Mouse (Mus musculus): Measurements from ENCODE around the gene Wdr5. TPM values are rescaled to one million over a fixed set of nuclear protein-coding genes. Genes with fewer than 3 reads are reported as not detected.

The Wdr5 gene
- polyA plus RNA-seq, 1 experiment from 2014 or later = 49.2 TPM

DNA sequence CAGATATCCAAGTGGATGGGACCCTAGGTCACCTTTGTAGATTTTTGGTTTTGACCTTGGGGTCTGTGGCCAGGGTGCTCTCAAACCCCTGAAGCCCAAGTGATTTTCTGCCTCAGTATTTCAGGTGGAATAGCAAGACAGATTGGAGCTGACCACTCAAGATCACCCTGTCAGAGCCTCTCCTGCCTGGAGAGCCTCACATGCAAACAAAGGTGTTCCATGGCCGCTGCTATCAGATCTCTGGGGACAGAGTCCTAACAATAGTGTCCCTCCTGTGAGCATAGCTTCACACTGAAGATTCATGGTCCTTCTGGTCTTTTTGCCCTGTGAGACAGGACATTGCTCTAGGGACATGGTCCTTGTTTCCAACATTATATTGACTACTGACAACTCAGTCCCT, 46.2 kb downstream of the Wdr5 start:
- WGBS = 61% methylated on average over 1 of the region's 1 CpGs
- Histone ChIP-seq H3K4me3 (replicated peaks) (no peak overlapping the region), H3K36me3 (no peaks in the 10 kb centered on the region), H3K9me3 (no peaks in the 10 kb centered on the region), H3K4me1 (peaks cover 6% of the 10 kb centered on the region; the same call in 1 of the 2 replicates), H3K27ac (no peak overlapping the region), H3K9ac (no peak overlapping the region), H3K4me2 (no peak overlapping the region), H3K27me3 (replicated peaks) (no peaks in the 10 kb centered on the region)
- no peak for ATAC-seq (ENCODE audit: insufficient read depth, low FRiP score, low read depth)

DNA sequence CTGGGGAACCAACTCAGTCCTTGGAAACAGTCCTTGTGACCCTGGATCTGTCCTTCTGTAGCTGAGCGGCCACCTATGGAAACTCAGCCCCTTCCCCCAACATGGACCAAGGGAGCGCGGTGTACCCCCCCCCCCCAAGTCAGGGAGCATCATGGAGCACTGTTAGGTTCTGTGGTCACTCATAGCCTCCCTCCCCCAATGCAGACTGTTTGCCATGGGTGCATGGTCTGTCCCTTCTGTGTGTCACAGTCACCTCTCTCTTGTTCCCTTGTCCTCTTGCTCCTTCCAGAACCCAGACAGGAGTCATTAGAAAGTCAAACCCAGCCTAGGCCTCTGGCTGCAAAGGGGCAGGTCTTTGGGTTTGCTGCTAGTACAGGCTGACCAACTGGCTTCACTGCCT, 46.9 kb downstream of the Wdr5 start:
- Histone ChIP-seq H3K4me1 (peaks cover 6% of the 10 kb centered on the region; the same call in 1 of the 2 replicates), H3K4me2 (no peak overlapping the region)
- ATAC-seq (ENCODE audit: insufficient read depth, low FRiP score, low read depth) = no peak

DNA sequence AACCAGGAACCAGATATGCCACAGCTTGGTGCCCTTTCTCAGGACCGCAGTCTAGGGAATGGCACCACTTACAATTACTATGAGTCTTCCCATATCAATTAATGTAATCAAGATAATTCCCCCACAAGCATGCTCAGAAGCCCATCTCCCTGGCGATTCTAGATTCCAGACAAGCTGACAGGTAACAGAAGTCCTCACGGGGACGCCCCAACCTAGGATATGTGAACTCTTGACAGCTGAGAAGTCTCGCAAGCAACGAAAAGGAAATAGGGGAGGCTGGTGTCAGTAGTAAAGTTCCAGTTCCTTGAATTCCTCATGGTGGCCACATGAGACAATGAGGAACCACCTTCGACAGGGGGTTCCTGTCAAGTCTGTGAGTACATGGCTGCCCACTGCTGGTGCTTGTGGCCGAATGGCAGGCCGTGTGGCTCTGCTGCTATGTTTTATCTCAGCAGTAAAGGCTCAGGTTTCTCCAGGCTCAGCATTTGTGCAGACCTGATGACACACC, 48.7 kb downstream of the Wdr5 start:
- Histone ChIP-seq H3K9ac (no peak overlapping the region), H3K4me2 (no peak overlapping the region), H3K27ac (no peak overlapping the region), H3K4me1 (peaks cover 8% of the 10 kb centered on the region; the same call in 1 of the 2 replicates), H3K4me3 (replicated peaks) (no peak overlapping the region), H3K9me3 (no peaks in the 10 kb centered on the region), H3K36me3 (no peaks in the 10 kb centered on the region), H3K27me3 (replicated peaks) (no peaks in the 10 kb centered on the region)
- 69% methylated on average over 9 of the region's 9 CpGs for WGBS
- no peak for ATAC-seq (ENCODE audit: insufficient read depth, low FRiP score, low read depth)

More for the DNA sequence above, 46.9 kb downstream of the Wdr5 start:
- H3K4me3 ChIP-seq (replicated peaks) = no peak overlapping the region
- 94% methylated on average over 3 of the region's 3 CpGs for WGBS
- H3K27me3 ChIP-seq (replicated peaks) = no peaks in the 10 kb centered on the region
- H3K27ac ChIP-seq = no peak overlapping the region
- H3K9ac ChIP-seq = no peak overlapping the region
- H3K36me3 ChIP-seq = no peaks in the 10 kb centered on the region
- H3K9me3 ChIP-seq = no peaks in the 10 kb centered on the region

DNA sequence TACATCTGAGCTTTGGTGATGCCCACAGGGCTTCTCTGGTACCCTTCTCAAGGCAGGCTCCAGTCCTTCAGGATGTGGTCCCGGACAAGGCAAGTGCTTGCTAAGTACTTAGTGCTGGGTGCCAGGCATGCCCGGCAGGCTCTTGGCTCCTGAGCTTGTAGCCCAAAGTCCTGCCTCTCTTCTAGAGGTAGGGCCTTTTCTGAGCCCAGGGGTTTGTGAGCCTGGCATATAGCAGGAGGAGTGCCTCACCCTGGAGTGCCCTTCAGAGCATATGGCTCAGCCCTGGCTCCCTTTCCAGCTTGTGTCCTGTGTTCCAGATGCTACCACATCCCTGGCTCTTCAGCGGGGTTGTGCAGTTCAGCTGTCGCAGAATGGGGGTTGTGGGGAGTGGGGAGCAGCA, 49.7 kb downstream of the Wdr5 start:
- Histone ChIP-seq H3K27ac (no peak overlapping the region), H3K4me2 (no peak overlapping the region), H3K9ac (no peak overlapping the region), H3K4me3 (replicated peaks) (no peak overlapping the region), H3K4me1 (peaks cover 12% of the 10 kb centered on the region; the same call in 1 of the 2 replicates), H3K9me3 (no peaks in the 10 kb centered on the region), H3K27me3 (replicated peaks) (no peaks in the 10 kb centered on the region), H3K36me3 (no peaks in the 10 kb centered on the region)
- 89% methylated on average over 4 of the region's 4 CpGs for WGBS
- no peak for ATAC-seq (ENCODE audit: insufficient read depth, low FRiP score, low read depth)

DNA sequence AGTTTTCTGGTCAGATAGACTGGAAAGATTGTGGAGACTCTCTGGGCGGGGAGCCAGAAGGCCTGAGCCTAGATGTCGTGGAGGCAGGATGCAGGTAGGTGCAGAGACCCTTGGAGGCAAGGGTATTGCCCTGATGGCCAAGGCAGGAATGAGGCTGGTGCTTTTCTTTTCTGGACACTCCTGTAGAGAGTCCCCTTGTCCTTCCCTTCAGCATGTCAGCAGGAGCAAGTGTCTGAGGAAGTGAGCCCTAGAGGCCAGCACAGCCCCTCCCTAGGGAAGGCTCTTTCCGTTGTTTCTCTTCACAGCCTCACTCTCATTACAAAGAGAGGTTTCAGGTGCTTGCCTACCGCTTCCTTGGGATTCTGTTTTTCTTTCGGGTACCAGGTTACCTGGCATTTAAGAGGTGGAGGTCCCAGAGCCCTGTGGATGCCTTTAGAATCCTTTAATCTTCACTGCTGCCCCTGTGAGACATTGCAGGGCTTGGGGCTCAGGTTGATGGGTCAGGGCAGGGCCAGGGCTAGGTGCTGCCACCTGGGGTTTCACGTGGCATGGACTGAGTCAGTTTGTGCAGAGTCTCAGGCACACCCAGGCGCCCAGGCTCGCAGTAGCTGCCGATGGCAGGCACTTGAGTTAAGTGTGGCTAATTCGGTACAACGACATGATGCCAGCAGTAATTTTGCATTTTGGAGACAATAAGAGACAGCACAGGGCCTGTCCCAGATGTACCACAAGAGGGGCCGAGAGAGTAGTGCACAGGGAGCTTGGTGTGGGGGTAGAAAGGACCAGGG, 50.6 kb downstream of the Wdr5 start:
- Histone ChIP-seq H3K4me1 (peaks cover 9% of the 10 kb centered on the region; the same call in 1 of the 2 replicates), H3K4me2 (no peak overlapping the region), H3K9me3 (no peaks in the 10 kb centered on the region), H3K27me3 (replicated peaks) (no peaks in the 10 kb centered on the region), H3K4me3 (replicated peaks) (no peak overlapping the region), H3K36me3 (no peaks in the 10 kb centered on the region), H3K9ac (no peak overlapping the region), H3K27ac (no peak overlapping the region)
- no peak for ATAC-seq (ENCODE audit: insufficient read depth, low FRiP score, low read depth)
- 69% methylated on average over 12 of the region's 12 CpGs for WGBS

DNA sequence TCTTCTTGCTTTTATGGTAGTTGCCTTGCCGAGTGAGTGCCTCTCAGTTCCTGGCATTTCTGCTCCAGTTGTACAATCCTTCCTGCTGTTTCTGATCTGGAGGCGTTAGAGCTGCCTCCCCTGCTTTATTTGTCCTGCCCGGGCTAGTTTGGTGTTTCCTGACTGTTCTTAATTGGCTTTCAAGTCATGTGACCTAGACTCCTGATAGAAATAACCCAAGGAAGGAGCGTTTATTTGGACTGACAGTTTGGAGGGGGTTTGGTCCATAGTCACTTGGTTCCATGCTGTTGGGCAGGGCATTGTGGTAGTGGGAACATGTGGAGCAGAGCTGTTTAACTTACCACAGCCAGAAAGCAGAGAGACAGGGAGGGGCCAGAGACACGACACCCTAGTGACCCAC, 55.9 kb downstream of the Wdr5 start:
- Histone ChIP-seq H3K9me3 (no peaks in the 10 kb centered on the region), H3K36me3 (no peaks in the 10 kb centered on the region), H3K9ac (no peak overlapping the region), H3K4me1 (peaks cover 18% of the 10 kb centered on the region), H3K27me3 (replicated peaks) (no peaks in the 10 kb centered on the region), H3K4me3 (replicated peaks) (no peak overlapping the region), H3K27ac (no peak overlapping the region), H3K4me2 (no peak overlapping the region)
- WGBS = 62% methylated on average over 5 of the region's 5 CpGs
- no peak for ATAC-seq (ENCODE audit: insufficient read depth, low FRiP score, low read depth)

DNA sequence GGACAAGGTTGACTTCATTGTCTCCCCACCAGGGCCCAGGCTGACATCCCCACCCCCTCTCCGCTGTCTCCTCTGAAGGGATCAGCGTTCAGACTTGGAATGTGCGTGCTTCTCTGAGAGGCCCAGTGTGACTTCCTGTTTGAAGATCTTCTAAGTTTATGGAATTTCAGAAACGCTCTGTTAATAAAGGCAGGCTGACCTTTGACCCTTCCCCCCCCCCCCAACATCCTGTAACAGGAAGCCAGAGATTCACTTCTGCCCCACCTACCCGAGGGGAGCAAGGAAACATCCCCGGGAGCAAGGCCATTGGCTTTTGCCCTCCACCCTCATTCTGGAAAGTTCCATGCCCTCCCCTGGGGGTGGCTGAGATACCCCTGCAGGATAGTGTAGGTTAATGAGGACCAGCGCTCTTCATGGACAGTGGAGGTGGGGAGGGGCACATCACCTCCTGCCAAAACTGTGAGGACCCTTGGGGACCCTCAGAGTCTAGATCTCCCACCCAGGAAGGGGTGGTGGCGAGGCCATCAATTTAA, 57.4 kb downstream of the Wdr5 start:
- no peak overlapping the region for H3K4me3 ChIP-seq (replicated peaks)
- peaks cover 18% of the 10 kb centered on the region for H3K4me1 ChIP-seq
- no peaks in the 10 kb centered on the region for H3K9me3 ChIP-seq
- 37% methylated on average over 8 of the region's 8 CpGs for WGBS
- H3K4me2 ChIP-seq = no peak overlapping the region
- H3K27ac ChIP-seq = peak overlapping the region; percentile 41; the same call in 1 of the 2 replicates
- no peaks in the 10 kb centered on the region for H3K36me3 ChIP-seq
- no peak overlapping the region for H3K9ac ChIP-seq
- peak; percentile 24; the same call in 1 of the 2 replicates for ATAC-seq (ENCODE audit: insufficient read depth, low FRiP score, low read depth)
- H3K27me3 ChIP-seq (replicated peaks) = no peaks in the 10 kb centered on the region

DNA sequence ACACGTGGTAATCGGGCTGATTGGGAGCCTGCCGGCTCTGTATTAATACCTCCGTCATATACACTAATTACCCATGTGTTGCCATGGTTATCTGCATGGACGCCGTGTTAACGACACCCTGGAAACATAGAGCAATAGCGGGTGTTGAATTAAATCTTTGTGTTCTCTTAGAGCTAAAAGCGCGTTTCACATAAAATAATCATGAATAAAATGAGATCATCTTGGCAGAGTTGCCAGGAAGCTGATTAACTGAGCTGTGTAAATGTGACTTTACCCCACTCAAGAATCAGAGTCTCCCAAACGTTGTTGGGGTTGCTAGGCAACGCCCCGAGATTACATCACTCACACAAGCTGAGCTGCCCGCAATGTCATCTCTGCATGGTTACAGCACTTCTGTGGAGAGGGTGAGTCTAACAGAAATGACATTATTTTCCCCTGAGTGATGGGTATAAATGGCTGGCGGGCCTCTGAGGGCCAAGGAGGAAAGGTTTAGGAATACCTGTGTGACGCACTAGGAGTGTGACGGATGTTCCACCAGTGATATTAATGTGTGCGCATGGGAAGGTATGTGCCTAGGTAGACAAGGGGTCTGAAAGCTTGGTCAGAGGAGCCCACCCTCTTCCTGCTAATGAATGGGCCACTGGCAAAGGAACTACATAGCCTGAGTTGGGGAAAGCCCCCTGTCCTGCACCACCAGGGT, 58.1 kb downstream of the Wdr5 start:
- Histone ChIP-seq H3K9ac (no peak overlapping the region), H3K4me1 (peaks cover 18% of the 10 kb centered on the region), H3K36me3 (no peaks in the 10 kb centered on the region), H3K4me2 (no peak overlapping the region), H3K9me3 (no peaks in the 10 kb centered on the region), H3K27me3 (replicated peaks) (no peaks in the 10 kb centered on the region), H3K4me3 (replicated peaks) (no peak overlapping the region), H3K27ac (peak overlapping the region; percentile 41; the same call in 1 of the 2 replicates)
- ATAC-seq (ENCODE audit: insufficient read depth, low FRiP score, low read depth) = peak; percentile 51
- 52% methylated on average over 18 of the region's 18 CpGs for WGBS

DNA sequence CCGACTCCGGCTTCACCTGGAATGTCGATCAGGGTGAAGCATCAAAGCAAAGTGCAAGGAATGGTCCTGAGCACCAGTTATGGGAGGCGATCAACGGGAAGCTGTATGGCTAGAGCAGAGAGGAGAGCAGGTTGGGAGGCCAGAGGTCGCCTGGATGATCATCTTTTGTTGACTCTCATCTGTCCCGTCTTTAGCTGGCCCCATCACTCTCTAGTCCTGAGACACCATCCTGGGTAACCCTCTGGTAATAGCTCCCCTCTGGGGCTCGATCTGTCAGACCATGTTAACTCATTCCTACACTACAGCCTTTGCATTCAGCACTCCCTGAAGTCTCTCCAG, 58.6 kb downstream of the Wdr5 start:
- ATAC-seq (ENCODE audit: insufficient read depth, low FRiP score, low read depth) = no peak
- H3K27ac ChIP-seq = no peak overlapping the region
- H3K9me3 ChIP-seq = no peaks in the 10 kb centered on the region
- no peak overlapping the region for H3K9ac ChIP-seq
- H3K4me2 ChIP-seq = no peak overlapping the region
- no peaks in the 10 kb centered on the region for H3K36me3 ChIP-seq
- no peaks in the 10 kb centered on the region for H3K27me3 ChIP-seq (replicated peaks)
- no peak overlapping the region for H3K4me3 ChIP-seq (replicated peaks)
- H3K4me1 ChIP-seq = peaks cover 17% of the 10 kb centered on the region
- WGBS = 79% methylated on average over 8 of the region's 8 CpGs

DNA sequence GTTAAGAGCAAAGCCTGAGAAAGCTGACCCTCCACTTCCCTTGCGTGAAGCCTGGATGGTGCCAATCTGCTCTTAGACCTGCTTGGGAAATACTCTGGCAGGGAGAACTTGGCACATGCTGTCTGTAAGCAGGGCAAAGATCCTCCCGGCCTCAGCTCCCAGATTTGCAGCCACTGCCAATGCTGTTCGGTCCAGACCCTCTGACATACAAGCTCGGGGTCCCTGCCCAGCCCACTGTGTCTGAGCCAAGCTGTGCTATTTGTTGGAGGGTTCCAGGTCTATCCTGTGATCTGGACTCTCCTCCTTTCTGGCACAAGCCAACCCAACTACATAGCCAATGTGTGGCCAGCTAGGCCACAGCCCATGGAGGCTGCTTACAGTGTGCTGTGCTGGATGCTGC, 61.5 kb downstream of the Wdr5 start:
- H3K9me3 ChIP-seq = no peaks in the 10 kb centered on the region
- ATAC-seq (ENCODE audit: insufficient read depth, low FRiP score, low read depth) = no peak

DNA sequence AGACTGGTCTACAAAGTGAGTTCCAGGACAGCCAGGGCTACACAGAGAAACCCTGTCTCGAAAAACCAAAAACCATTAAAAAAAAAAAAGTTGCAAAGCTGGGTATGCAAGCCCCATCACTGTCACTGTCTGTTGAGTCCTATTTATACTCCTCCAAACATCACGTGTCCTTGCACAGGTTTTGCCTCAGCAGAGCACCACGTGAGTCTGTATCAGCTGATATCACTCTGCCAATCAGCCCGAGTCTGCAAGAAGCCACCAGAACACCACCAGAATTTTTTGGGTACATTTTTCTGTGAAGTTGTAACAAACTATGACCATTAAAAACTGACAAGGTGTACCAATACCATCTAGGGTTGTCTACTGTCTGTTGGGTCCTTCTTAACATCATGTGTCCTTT, 63.6 kb downstream of the Wdr5 start:
- Histone ChIP-seq H3K36me3 (no peaks in the 10 kb centered on the region), H3K4me2 (no peak overlapping the region), H3K4me3 (replicated peaks) (no peak overlapping the region), H3K4me1 (0 out of 2 replicates have a peak, but pooled peaks cover under 1% of the 10 kb centered on the region), H3K9me3 (no peaks in the 10 kb centered on the region), H3K27ac (no peak overlapping the region), H3K9ac (no peak overlapping the region), H3K27me3 (replicated peaks) (no peaks in the 10 kb centered on the region)
- no peak for ATAC-seq (ENCODE audit: insufficient read depth, low FRiP score, low read depth)
- 83% methylated on average over 4 of the region's 4 CpGs for WGBS

More for the DNA sequence above, 61.5 kb downstream of the Wdr5 start:
- no peaks in the 10 kb centered on the region for H3K36me3 ChIP-seq
- H3K4me1 ChIP-seq = peaks cover 12% of the 10 kb centered on the region
- no peak overlapping the region for H3K9ac ChIP-seq
- 86% methylated on average over 4 of the region's 4 CpGs for WGBS
- H3K4me3 ChIP-seq (replicated peaks) = no peak overlapping the region
- no peak overlapping the region for H3K27ac ChIP-seq
- H3K27me3 ChIP-seq (replicated peaks) = no peaks in the 10 kb centered on the region
- H3K4me2 ChIP-seq = no peak overlapping the region

DNA sequence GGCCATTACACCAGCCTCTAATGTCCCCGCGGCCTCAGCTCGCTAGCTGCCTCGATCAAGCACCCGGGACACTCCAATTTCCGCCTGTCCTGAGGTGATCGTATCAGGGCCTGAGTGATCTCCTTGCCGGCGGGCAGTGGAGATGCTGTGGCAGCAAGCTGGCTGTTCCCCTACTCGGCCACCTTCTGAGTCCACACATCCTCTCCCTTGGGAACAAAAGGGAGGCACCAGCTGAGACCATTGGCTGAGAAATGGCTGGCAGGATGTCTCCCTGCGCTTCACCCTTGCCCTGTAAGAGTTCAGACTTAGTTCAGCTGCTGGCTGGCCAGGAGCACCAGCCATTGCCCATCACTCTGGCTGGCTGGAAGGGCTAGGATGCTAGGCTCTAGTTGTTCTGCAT, 67.2 kb downstream of the Wdr5 start:
- WGBS = 62% methylated on average over 11 of the region's 11 CpGs
- no peak for ATAC-seq (ENCODE audit: insufficient read depth, low FRiP score, low read depth)
- no peak overlapping the region for H3K9ac ChIP-seq
- H3K27ac ChIP-seq = no peak overlapping the region
- no peaks in the 10 kb centered on the region for H3K27me3 ChIP-seq (replicated peaks)
- H3K9me3 ChIP-seq = no peaks in the 10 kb centered on the region
- H3K4me1 ChIP-seq = no peaks in the 10 kb centered on the region
- no peaks in the 10 kb centered on the region for H3K36me3 ChIP-seq
- no peak overlapping the region for H3K4me2 ChIP-seq
- H3K4me3 ChIP-seq (replicated peaks) = no peak overlapping the region

All from stomach, embryonic 15.5 days (tissue).